Mouse (Mus musculus): ENCODE data around the gene 2810004N23Rik. TPM values are rescaled to one million over a fixed set of nuclear protein-coding genes. Genes with fewer than 3 reads are reported as not detected.

The 2810004N23Rik gene
- polyA plus RNA-seq, 1 experiment from 2014 or later = 17.3 TPM

DNA sequence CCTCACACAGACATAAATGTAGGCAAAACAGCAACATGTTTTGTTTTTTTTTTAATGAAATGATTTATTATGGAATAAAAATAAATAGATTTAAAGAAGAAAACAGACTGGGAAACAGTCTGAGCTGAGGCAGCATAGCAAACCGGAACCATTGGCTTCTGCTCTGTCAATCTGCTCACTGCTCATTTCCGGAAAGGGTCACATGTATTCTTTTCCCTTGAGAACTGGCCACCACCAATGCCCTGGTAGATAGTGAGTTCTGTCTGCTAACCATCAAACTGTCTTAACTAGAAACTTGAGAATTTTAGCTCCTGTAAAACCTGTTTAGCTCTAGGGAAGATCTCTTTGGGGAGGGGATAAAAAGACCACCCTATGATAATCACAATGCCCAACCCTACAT lies 26.0 kb downstream of the 2810004N23Rik start:
- no peak for ATAC-seq (ENCODE audit: insufficient read depth)
- Histone ChIP-seq H3K9me3 (replicated peaks) (no peaks in the 10 kb centered on the region), H3K27ac (replicated peaks) (no peak overlapping the region), H3K36me3 (replicated peaks) (peaks cover 43% of the 10 kb centered on the region), H3K27me3 (no peaks in the 10 kb centered on the region), H3K4me1 (replicated peaks) (no peaks in the 10 kb centered on the region), H3K4me3 (replicated peaks) (no peak overlapping the region), H3K4me2 (no peak overlapping the region), H3K9ac (no peak overlapping the region)
- 63% methylated on average over 2 of the region's 2 CpGs for WGBS (ENCODE audit: insufficient replicate concordance)

DNA sequence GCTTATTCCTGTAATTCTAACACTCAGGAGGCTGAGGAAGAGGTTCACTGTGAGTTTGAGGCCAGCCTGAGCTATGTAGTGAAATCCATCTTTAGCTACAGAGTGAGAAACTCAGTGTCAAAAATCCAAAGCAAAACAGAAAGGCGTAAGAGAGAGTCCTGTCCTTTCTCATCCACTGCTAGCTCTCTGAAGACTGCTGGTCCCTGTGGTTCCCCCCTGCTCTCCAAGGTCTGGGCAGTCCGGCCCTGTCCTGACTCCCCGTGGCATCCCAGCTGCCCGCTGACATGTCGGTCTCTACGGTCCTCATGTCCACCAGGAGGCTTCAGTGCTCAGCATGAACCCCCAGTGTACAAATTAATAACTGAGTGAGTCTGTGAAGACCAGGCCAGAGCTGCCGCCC lies 26.6 kb downstream of the 2810004N23Rik start:
- Histone ChIP-seq H3K36me3 (replicated peaks) (peaks cover 38% of the 10 kb centered on the region), H3K4me3 (replicated peaks) (no peak overlapping the region), H3K4me2 (no peak overlapping the region), H3K4me1 (replicated peaks) (no peaks in the 10 kb centered on the region), H3K27ac (replicated peaks) (no peak overlapping the region), H3K9me3 (replicated peaks) (no peaks in the 10 kb centered on the region), H3K27me3 (no peaks in the 10 kb centered on the region), H3K9ac (no peak overlapping the region)
- no peak for ATAC-seq (ENCODE audit: insufficient read depth)
- WGBS (ENCODE audit: insufficient replicate concordance) = 74% methylated on average over 7 of the region's 7 CpGs

DNA sequence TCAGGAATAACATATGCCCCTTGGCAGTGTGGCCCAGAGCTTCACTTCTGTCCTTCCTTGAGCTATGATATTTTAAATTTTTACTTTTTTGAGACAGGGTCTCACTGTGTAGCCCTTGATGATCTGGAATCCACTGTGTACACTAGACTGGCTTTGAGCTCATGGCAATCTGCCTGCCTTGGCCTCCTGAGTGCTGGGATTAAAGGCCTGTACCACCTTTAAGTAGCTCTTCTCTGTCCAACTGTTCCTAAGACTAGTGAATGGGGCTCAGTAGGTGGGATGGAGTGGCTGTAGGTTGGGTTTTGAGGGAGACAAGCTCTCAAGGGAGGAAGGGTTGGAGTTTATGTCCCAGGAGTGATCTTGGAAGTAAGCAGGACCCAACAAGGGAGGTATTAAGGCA lies 27.1 kb downstream of the 2810004N23Rik start:
- H3K9me3 ChIP-seq (replicated peaks) = no peaks in the 10 kb centered on the region
- H3K27ac ChIP-seq (replicated peaks) = no peak overlapping the region
- no peak overlapping the region for H3K4me3 ChIP-seq (replicated peaks)
- no peak overlapping the region for H3K9ac ChIP-seq
- H3K4me2 ChIP-seq = no peak overlapping the region
- peaks cover 34% of the 10 kb centered on the region for H3K36me3 ChIP-seq (replicated peaks)
- H3K27me3 ChIP-seq = no peaks in the 10 kb centered on the region
- no peak for ATAC-seq (ENCODE audit: insufficient read depth)
- H3K4me1 ChIP-seq (replicated peaks) = no peaks in the 10 kb centered on the region

GRCm38 (mm10) chr8:124833430-124834205 lies 29.3 kb downstream of the 2810004N23Rik start:
- H3K9ac ChIP-seq = no peak overlapping the region
- H3K27me3 ChIP-seq = 0 out of 2 replicates have a peak, but pooled peaks cover 3% of the 10 kb centered on the region
- peaks cover 5% of the 10 kb centered on the region; the same call in 1 of the 2 replicates for H3K4me1 ChIP-seq (replicated peaks)
- peaks cover 12% of the 10 kb centered on the region for H3K36me3 ChIP-seq (replicated peaks)
- H3K4me2 ChIP-seq = peak overlapping the region; percentile 46; the same call in 1 of the 2 replicates
- ATAC-seq (ENCODE audit: insufficient read depth) = no peak
- H3K4me3 ChIP-seq (replicated peaks) = no peak overlapping the region
- 32% methylated on average over 15 of the region's 15 CpGs for WGBS (ENCODE audit: insufficient replicate concordance)
- H3K9me3 ChIP-seq (replicated peaks) = no peaks in the 10 kb centered on the region
- H3K27ac ChIP-seq (replicated peaks) = no peak overlapping the region

DNA sequence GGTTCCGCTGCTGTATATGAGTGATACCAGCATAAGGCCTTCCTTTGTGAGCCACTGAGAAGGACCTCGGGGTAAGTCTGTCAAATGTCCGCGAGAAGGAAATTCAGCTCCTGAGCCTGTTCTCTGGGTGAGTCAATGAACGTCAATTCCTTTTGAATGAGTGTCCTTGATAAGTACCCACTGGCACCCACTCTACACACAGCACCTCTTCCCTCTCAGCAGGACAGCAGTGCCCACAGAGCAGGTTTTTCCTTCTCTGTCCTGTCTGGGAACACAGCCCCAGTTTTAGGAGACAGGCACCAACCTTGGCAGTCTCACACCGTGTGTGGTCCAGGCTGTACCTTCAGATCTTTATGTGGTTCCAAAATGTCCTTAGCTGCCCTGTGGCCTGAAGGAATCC lies 31.0 kb downstream of the 2810004N23Rik start:
- no peak overlapping the region for H3K27ac ChIP-seq (replicated peaks)
- no peak overlapping the region for H3K4me2 ChIP-seq
- H3K36me3 ChIP-seq (replicated peaks) = no peaks in the 10 kb centered on the region
- H3K9me3 ChIP-seq (replicated peaks) = no peaks in the 10 kb centered on the region
- H3K27me3 ChIP-seq = 0 out of 2 replicates have a peak, but pooled peaks cover 3% of the 10 kb centered on the region
- 71% methylated on average over 6 of the region's 6 CpGs for WGBS (ENCODE audit: insufficient replicate concordance)
- peaks cover 8% of the 10 kb centered on the region for H3K4me1 ChIP-seq (replicated peaks)
- ATAC-seq (ENCODE audit: insufficient read depth) = no peak
- H3K9ac ChIP-seq = no peak overlapping the region
- no peak overlapping the region for H3K4me3 ChIP-seq (replicated peaks)

DNA sequence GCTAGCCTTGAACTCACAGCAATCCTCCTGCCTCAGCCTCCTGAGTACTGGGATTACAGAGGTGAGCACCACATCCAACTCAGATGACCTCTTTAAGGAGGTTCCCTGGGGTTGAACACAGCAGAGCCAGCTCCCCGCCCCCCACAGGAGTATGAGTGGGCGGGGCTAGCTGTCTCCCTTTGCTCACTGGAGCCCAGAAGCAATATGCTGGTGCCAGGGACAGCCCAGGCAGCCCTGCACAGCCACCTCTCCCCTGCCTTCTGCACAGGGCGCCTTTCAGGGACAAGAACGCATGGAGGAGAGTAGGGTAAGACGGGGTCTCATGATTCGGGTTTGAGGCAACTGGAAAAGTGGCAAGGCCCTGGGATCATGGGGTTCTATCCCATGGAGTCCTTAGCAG lies 31.4 kb downstream of the 2810004N23Rik start:
- no peaks in the 10 kb centered on the region for H3K36me3 ChIP-seq (replicated peaks)
- no peak for ATAC-seq (ENCODE audit: insufficient read depth)
- WGBS (ENCODE audit: insufficient replicate concordance) = 67% methylated on average over 6 of the region's 6 CpGs
- H3K4me3 ChIP-seq (replicated peaks) = no peak overlapping the region
- no peak overlapping the region for H3K4me2 ChIP-seq
- 0 out of 2 replicates have a peak, but pooled peaks cover 3% of the 10 kb centered on the region for H3K27me3 ChIP-seq
- H3K9ac ChIP-seq = no peak overlapping the region
- peaks cover 9% of the 10 kb centered on the region for H3K4me1 ChIP-seq (replicated peaks)
- no peaks in the 10 kb centered on the region for H3K9me3 ChIP-seq (replicated peaks)
- H3K27ac ChIP-seq (replicated peaks) = no peak overlapping the region

GRCm38 (mm10) chr8:124830050-124830449 lies 32.9 kb downstream of the 2810004N23Rik start:
- H3K9me3 ChIP-seq (replicated peaks) = no peaks in the 10 kb centered on the region
- peaks cover 9% of the 10 kb centered on the region for H3K4me1 ChIP-seq (replicated peaks)
- no peak overlapping the region for H3K27ac ChIP-seq (replicated peaks)
- 0 out of 2 replicates have a peak, but pooled peaks cover 3% of the 10 kb centered on the region for H3K27me3 ChIP-seq
- no peak overlapping the region for H3K4me3 ChIP-seq (replicated peaks)
- ATAC-seq (ENCODE audit: insufficient read depth) = no peak
- H3K36me3 ChIP-seq (replicated peaks) = no peaks in the 10 kb centered on the region
- no peak overlapping the region for H3K4me2 ChIP-seq
- H3K9ac ChIP-seq = no peak overlapping the region
- WGBS (ENCODE audit: insufficient replicate concordance) = 49% methylated on average over 13 of the region's 13 CpGs

DNA sequence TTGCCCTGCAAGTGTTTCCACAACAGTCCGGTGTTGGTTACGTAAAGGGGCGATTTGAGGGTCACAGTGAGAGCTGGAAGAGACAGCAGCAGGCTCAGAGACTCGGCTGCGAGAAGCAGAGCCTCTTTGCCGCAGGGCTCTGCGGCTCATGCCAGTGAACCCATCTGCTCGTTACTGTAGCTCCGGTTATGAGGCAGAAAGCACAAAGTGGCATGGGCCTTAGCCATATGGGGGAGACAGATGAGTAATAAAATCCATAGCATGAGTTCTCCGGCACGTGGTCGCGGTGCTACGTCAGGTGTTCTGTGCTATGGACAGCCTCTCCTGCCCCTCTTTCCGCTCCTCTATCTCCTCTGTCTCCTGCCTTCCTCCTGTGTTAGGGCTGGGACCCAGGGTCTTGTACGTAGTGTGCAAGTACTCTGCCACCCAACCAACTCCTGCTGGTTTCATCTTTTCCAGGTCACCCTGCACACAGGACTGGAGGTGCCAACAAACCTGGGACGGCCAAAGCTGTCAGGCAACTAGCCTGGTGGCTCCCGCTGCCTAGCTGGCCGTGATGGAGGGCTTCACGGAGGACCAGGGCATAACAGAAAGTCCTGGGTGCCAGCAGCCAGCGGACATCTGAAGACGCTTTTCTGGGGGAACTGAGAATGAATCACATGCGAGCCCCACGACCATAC lies 34.2 kb downstream of the 2810004N23Rik start:
- H3K4me1 ChIP-seq (replicated peaks) = peaks cover 9% of the 10 kb centered on the region
- no peak overlapping the region for H3K4me2 ChIP-seq
- no peaks in the 10 kb centered on the region for H3K36me3 ChIP-seq (replicated peaks)
- no peak overlapping the region for H3K9ac ChIP-seq
- H3K9me3 ChIP-seq (replicated peaks) = no peaks in the 10 kb centered on the region
- 69% methylated on average over 24 of the region's 24 CpGs for WGBS (ENCODE audit: insufficient replicate concordance)
- H3K27me3 ChIP-seq = 0 out of 2 replicates have a peak, but pooled peaks cover 3% of the 10 kb centered on the region
- no peak overlapping the region for H3K4me3 ChIP-seq (replicated peaks)
- no peak overlapping the region for H3K27ac ChIP-seq (replicated peaks)
- ATAC-seq (ENCODE audit: insufficient read depth) = no peak

GRCm38 (mm10) chr8:124827387-124827786 lies 35.5 kb downstream of the 2810004N23Rik start:
- Histone ChIP-seq H3K27me3 (0 out of 2 replicates have a peak, but pooled peaks cover 3% of the 10 kb centered on the region), H3K4me1 (replicated peaks) (peaks cover 9% of the 10 kb centered on the region), H3K36me3 (replicated peaks) (no peaks in the 10 kb centered on the region), H3K4me3 (replicated peaks) (no peak overlapping the region), H3K4me2 (no peak overlapping the region), H3K9ac (no peak overlapping the region), H3K9me3 (replicated peaks) (no peaks in the 10 kb centered on the region), H3K27ac (replicated peaks) (no peak overlapping the region)
- ATAC-seq (ENCODE audit: insufficient read depth) = no peak
- 3% methylated on average over 5 of the region's 5 CpGs for WGBS (ENCODE audit: insufficient replicate concordance)

DNA sequence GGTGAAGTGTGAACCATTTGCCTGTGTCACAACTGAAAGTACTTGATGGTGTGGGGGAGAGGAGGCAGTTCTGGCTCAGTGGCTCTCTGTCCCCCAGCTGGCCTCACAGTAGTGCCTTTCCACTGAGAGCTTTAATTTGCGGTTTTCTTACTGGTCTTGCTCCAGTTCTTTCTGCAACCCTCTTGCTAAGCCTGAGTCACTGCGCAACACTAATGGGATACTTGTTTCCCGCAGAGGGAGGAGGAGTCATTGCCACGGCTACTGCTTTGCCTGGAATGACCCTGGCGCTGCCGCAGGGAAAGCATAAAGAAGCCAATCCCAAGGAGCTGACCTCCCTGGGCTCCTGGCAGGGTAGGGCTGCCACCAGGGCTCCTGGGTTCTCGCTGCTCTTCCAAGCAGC lies 36.3 kb downstream of the 2810004N23Rik start:
- H3K9me3 ChIP-seq (replicated peaks) = no peaks in the 10 kb centered on the region
- 0 out of 2 replicates have a peak, but pooled peaks cover 3% of the 10 kb centered on the region for H3K27me3 ChIP-seq
- H3K27ac ChIP-seq (replicated peaks) = no peak overlapping the region
- 27% methylated on average over 7 of the region's 7 CpGs for WGBS (ENCODE audit: insufficient replicate concordance)
- ATAC-seq (ENCODE audit: insufficient read depth) = no peak
- H3K4me1 ChIP-seq (replicated peaks) = peaks cover 9% of the 10 kb centered on the region
- no peaks in the 10 kb centered on the region for H3K36me3 ChIP-seq (replicated peaks)
- H3K4me3 ChIP-seq (replicated peaks) = no peak overlapping the region
- H3K4me2 ChIP-seq = no peak overlapping the region
- no peak overlapping the region for H3K9ac ChIP-seq

- Histone ChIP-seq H3K27ac (replicated peaks) (no peak overlapping the region), H3K4me1 (replicated peaks) (peaks cover 5% of the 10 kb centered on the region; the same call in 1 of the 2 replicates), H3K9me3 (replicated peaks) (no peaks in the 10 kb centered on the region), H3K4me2 (no peak overlapping the region), H3K4me3 (replicated peaks) (no peak overlapping the region), H3K9ac (no peak overlapping the region), H3K36me3 (replicated peaks) (no peaks in the 10 kb centered on the region), H3K27me3 (no peaks in the 10 kb centered on the region)
- 65% methylated on average over 6 of the region's 6 CpGs for WGBS (ENCODE audit: insufficient replicate concordance)
- no peak for ATAC-seq (ENCODE audit: insufficient read depth)
Observed at GRCm38 (mm10) chr8:124823497-124823896, 39.4 kb downstream of the 2810004N23Rik start.
